Mouse (Mus musculus): ENCODE data around the gene Olfr606.
"Not testable (repeated sequence)": the region's sequence is repeated elsewhere in the genome, so short reads cannot be mapped to it uniquely, and the experiment has no call there.

Gene Olfr606

DNA sequence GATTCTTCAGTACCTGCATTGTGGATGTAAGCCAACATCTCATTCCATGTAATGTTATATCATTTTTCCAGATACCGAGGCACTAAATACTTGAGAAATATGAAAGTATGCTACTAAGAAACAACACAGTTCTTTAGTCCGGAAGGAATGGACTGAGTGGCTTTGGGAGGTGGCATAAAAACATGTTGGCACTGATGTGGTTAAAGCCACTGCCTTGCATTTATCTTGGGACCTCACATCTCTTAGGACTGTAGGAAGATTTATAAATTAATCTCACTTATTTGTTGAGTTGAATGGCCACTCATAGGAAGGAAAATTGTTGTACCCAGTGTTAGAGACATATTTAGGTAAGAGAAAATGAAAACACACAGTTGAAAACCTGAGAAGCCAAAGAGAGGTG lies at the start of gene Olfr606:
Gene Olfr606, plus strand, starts transcription at position 301 of the 400 bp plus-strand sequence.
- DNase-seq = no peak

DNA sequence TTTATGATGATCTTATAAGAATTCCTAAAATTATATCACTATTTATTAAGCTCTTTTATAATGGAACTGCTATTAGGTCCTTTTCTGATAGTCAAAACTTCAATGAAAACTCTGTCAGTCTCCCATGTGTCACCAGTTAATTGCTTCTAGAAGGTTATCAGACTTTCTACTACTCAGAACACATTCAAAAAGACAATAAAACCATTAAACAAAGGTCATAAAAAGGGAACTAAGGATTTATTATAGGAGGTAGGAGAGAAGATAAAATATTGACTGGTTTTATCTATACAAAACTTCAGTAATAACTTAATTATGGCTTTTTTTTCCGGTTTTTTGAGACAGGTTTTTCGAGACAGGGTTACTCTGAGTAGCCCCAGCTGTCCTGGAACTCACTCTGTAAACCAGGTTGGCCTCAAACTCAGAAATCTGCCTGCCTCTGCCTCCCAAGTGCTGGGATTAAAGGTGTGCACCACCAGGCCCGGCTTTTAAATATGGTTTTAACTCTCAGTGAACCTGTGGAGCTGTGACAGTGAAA lies 42.3 kb upstream of the Olfr606 start:
- not testable (repeated sequence) for DNase-seq

DNA sequence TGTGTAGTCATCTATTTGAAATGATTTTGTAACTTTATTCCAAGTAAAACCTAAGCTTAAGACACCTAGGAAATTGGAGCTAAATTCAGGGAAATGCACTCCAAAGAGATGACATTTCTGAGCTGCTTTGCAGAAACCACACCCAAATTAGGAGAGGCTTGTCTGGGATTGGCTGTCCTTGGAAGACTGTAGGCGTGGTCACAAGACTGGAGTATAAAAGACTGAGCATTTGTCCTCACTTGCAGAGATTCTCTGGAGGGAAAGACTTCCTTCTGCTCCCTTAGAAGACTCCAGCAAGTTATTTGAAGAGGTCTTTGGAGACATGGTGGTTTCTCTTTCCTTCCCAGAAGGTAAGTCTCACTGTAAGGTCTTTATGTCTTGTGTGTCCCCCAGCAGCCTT lies 34.1 kb upstream of the Olfr606 start, which contains the start of gene Usp17lc:
Gene Usp17lc, plus strand, starts transcription at position 301 of the 400 bp plus-strand sequence.
- not testable (repeated sequence) for DNase-seq

DNA sequence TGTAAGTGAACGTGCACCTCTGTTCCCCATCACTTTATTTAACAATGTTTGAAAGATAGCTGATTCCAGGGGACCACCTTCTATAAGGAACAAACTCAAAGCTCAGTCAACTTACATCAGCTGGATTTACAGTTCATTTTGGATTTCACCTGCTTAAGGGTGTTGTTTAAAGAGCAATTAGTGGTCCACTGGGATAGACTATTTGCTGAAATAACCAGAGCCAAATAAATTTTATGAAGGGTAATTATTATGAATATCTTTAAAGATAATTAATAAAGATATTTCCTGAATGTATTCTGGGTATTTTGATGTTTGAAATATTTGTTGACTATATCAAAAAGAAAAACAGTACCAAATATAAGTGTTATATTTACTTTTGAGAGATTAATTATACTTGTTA lies 3.5 kb upstream of the Olfr606 start, which contains the start of gene Olfr605:
Gene Olfr605, minus strand, starts transcription at position 101 of the 400 bp plus-strand sequence.
- DNase-seq = no peak

DNA sequence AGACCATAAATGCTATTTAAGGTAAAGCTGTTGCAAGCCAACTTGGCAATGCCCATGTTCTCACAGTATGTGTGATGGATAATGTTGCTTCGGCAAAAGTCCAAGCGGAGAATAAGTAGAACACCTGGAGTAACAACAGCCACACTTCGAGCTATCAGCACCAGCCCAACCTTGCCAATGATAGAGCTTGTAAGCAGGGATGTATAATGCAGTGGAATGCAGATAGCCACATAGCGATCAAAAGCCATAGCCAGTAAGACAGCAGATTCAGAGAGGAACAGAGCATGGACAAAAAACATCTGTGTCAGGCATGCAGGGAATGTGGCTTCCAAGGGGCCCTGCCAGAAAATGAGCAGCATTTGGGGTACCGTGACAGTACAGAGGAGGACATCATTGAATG lies 11.7 kb downstream of the Olfr606 start:
- DNase-seq = no peak

DNA sequence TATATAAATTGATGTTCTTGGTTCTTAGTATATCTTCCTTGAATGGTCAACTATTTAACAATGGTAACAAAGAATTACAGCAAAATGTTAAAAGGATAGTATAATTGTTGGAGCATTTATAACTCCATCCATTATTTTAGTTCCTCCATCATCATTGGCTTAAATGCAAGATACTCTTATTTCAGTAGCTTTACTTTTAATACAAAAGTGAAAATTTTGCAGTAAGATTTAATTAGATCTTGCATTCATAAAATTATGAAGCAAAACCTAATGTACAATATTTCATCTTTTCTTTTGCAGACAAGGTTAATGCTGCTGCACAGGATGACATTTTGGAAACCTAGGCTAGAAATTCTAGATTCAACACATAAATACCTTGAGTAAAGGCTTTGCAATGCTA lies 20.7 kb downstream of the Olfr606 start, which contains the start of gene Olfr608:
Gene Olfr608, plus strand, starts transcription at position 301 of the 400 bp plus-strand sequence.
- no peak for DNase-seq

DNA sequence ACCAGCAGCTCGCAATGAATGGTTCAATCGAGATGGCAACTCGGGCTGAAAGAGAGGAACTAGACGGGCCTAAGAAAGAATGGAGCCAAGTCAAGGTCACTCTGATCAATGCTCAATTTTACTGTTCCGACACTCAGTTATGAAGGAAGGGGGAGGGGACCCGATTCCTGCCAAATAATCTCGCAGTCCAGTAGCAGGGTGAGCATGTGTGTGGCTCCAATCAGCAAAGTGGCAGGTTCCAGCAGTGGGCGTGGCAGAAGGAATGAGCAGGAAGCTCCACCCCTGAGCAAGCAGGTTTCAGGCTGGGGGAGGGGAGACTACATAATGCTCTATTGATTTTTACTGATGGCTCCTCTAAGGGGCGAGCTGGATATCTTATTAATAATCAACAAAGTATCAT lies 28.3 kb downstream of the Olfr606 start:
- not testable (repeated sequence) for DNase-seq

DNA sequence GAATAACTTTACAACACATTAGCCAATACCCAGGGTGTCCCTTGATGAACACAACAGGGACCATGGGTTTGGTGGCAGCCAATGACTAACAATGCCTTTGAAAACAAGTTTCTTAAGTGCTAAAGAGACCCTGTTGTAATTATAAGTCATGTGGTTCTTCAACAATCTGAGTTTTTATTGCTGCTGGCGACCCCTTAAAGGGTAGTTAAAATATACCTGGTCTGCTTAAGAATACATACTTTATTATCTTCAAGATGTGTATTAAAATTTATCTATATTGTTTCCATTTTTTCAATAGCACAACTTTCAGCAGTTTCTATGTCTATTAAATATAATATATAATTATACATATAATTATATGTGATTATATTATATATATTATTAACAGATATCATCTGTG lies 49.1 kb downstream of the Olfr606 start, which contains the start of gene Olfr609:
Gene Olfr609, minus strand, starts transcription at position 101 of the 400 bp plus-strand sequence.
- no peak for DNase-seq
